Mouse (Mus musculus): Measurements from ENCODE around the gene Acsl1.

Gene Acsl1

GRCm38 (mm10) chr8:46475404-46475803 is 4.6 kb downstream of the Acsl1 start:
- in situ Hi-C loops (cut with MboI, MseI), result no loop called here

GRCm38 (mm10) chr8:46475942-46476341 is 5.1 kb downstream of the Acsl1 start:
- in situ Hi-C loops (cut with MboI, MseI), result no loop called here

- in situ Hi-C loops (cut with MboI, MseI), result no loop called here
These were observed 7.1 kb downstream of the Acsl1 start for GRCm38 (mm10) chr8:46477747-46478458.

- in situ Hi-C loops (cut with MboI, MseI), result no loop called here
These were observed 7.9 kb downstream of the Acsl1 start for GRCm38 (mm10) chr8:46478783-46479182.

- in situ Hi-C loops (cut with MboI, MseI), result no loop called here
These were observed 9.1 kb downstream of the Acsl1 start for GRCm38 (mm10) chr8:46479794-46480532.

GRCm38 (mm10) chr8:46480533-46480900 is 9.7 kb downstream of the Acsl1 start:
- in situ Hi-C loops (cut with MboI, MseI), result no loop called here

GRCm38 (mm10) chr8:46482771-46483170 is 11.9 kb downstream of the Acsl1 start:
- in situ Hi-C loops (cut with MboI, MseI), result no loop called here

- in situ Hi-C loops (cut with MboI, MseI), result no loop called here
These were observed 12.4 kb downstream of the Acsl1 start for GRCm38 (mm10) chr8:46483247-46483646.

GRCm38 (mm10) chr8:46484077-46484476 is 13.2 kb downstream of the Acsl1 start:
- in situ Hi-C loops (cut with MboI, MseI), result no loop called here

- in situ Hi-C loops (cut with MboI, MseI), result no loop called here
These were observed 14.2 kb downstream of the Acsl1 start for GRCm38 (mm10) chr8:46484931-46485463.

GRCm38 (mm10) chr8:46488085-46488561 is 17.3 kb downstream of the Acsl1 start:
- in situ Hi-C loops (cut with MboI, MseI), result no loop called here

- in situ Hi-C loops (cut with MboI, MseI), result no loop called here
These were observed 18.4 kb downstream of the Acsl1 start for GRCm38 (mm10) chr8:46489196-46489595.

- in situ Hi-C loops (cut with MboI, MseI), result no loop called here
These were observed 19.4 kb downstream of the Acsl1 start for GRCm38 (mm10) chr8:46490250-46490649.

- in situ Hi-C loops (cut with MboI, MseI), result no loop called here
These were observed 20.0 kb downstream of the Acsl1 start for GRCm38 (mm10) chr8:46490821-46491220.

- in situ Hi-C loops (cut with MboI, MseI), result no loop called here
These were observed 22.8 kb downstream of the Acsl1 start for GRCm38 (mm10) chr8:46493495-46494170.

GRCm38 (mm10) chr8:46496852-46497251 is 26.0 kb downstream of the Acsl1 start:
- in situ Hi-C loops (cut with MboI, MseI), result no loop called here

- in situ Hi-C loops (cut with MboI, MseI), result no loop called here
These were observed 26.6 kb downstream of the Acsl1 start for GRCm38 (mm10) chr8:46497314-46498011.

- in situ Hi-C loops (cut with MboI, MseI), result no loop called here
These were observed 28.7 kb downstream of the Acsl1 start for GRCm38 (mm10) chr8:46499376-46500061.

- in situ Hi-C loops (cut with MboI, MseI), result no loop called here
These were observed 31.7 kb downstream of the Acsl1 start for GRCm38 (mm10) chr8:46502333-46503071.

- in situ Hi-C loops (cut with MboI, MseI), result no loop called here
These were observed 32.3 kb downstream of the Acsl1 start for GRCm38 (mm10) chr8:46503072-46503695.

Measured in T-helper 2 cell (primary cell).